Mouse (Mus musculus): Measurements from ENCODE around the gene Tmem212. TPM values are rescaled to one million over a fixed set of nuclear protein-coding genes. Genes with fewer than 3 reads are reported as not detected.

Tmem212 gene
- polyA plus RNA-seq, 1 experiment from 2014 or later: 59.9 TPM

DNA sequence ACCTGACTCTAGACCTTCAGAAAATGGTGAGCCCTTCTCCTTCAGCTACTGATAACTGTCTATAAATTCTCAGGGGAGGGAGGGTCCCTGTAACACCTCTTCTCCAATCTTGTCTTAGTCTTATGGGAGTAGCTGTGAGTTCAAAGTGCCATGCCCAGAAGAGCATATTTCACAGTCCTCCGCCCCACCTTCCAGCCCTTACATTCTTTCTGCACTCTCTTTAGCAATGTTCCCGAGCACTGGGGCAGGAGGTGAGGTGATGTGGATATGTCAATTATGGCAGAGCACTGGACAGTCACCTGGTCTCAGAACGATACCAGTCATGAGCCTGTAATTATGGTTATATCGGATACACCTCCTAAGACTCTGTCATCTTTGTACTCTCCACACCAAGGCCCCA lies 70.2 kb downstream of the Tmem212 start:
- ATAC-seq (no peak), DNase-seq (ENCODE audit: low spot score) (no peak)
- Histone ChIP-seq H3K4me1 (ENCODE audit: insufficient read depth, low read depth, low read length) (no peaks in the 10 kb centered on the region), H3K27me3 (replicated peaks; ENCODE audit: insufficient read depth, low read length) (no peaks in the 10 kb centered on the region), H3K9ac (replicated peaks; ENCODE audit: low read depth) (no peak overlapping the region), H3K4me3 (ENCODE audit: low read depth, low read length) (no peak overlapping the region), H3K36me3 (ENCODE audit: insufficient read depth, low read length) (no peaks in the 10 kb centered on the region), H3K9me3 (ENCODE audit: low read length) (no peaks in the 10 kb centered on the region), H3K4me2 (replicated peaks; ENCODE audit: low read depth, low read length) (no peak overlapping the region), H3K27ac (ENCODE audit: low read length) (no peak overlapping the region)
- 56% methylated on average over 4 of the region's 4 CpGs for WGBS
- TF ChIP-seq CTCF (IDR thresholded peaks at IDR 0.05) (no peak), EP300 (IDR thresholded peaks at IDR 0.05) (no peak)

Other genes with a start within 250 kb of the Tmem212 start
- 28.5 and 30.6 TPM in 2 replicates for gene Fndc3b, start 185.1 kb downstream of the Tmem212 start, polyA plus RNA-seq (2015; fragmentation: Nextera tagmentation; extraction: Ambion mirVana)
- 10.2 and 13.4 TPM in 2 replicates for gene Pld1, start 42.3 kb upstream of the Tmem212 start, polyA plus RNA-seq (2015; fragmentation: Nextera tagmentation; extraction: Ambion mirVana)

Data from lung, postnatal 0 days (tissue).